Mouse (Mus musculus): ENCODE measurements around the gene Tanc1. TPM values are rescaled to one million over a fixed set of nuclear protein-coding genes. Genes with fewer than 3 reads are reported as not detected.

Tanc1 gene
- polyA plus RNA-seq, 1 experiment from 2014 or later, result 29.8 TPM

DNA sequence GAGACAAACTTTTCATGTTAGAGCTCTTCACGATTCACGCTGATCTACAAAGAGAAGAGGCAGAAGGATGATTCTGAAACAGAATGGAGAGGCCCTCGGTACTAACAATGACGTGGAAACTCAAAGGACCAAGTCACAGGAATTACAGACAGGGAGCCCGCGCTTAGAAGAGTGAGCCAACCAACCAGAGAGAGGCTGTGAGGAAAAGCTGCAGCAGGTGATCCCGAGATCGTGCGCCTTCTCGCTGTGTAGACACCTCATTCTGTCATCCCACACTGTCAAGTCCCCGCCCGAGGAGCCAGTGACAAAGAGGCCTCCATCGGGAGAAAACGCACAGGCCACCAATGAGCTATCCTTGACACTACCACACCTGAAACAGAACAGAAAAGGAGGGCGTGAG is 264.6 kb downstream of the Tanc1 start:
- no peak overlapping the region for H3K4me3 ChIP-seq (replicated peaks; ENCODE audit: low read depth, low read length)
- ATAC-seq (replicated peaks; ENCODE audit: low FRiP score, low read depth) (no peak), DNase-seq (ENCODE audit: low spot score) (no peak)
- 94% methylated on average over 15 of the region's 15 CpGs for WGBS
- peaks cover 14% of the 10 kb centered on the region; the same call in 1 of the 2 replicates for H3K36me3 ChIP-seq (ENCODE audit: insufficient read depth, low read length)
- H3K9me3 ChIP-seq (replicated peaks; ENCODE audit: low read length), result no peaks in the 10 kb centered on the region
- H3K4me1 ChIP-seq (replicated peaks; ENCODE audit: insufficient read depth, low read length), result no peaks in the 10 kb centered on the region; the same call in 1 of the 2 replicates
- H3K27ac ChIP-seq, result no peak overlapping the region
- no peak overlapping the region for H3K4me2 ChIP-seq (ENCODE audit: low read length)
- TF ChIP-seq CTCF (IDR thresholded peaks at IDR 0.05; ENCODE audit: low read depth), result no peak
- H3K27me3 ChIP-seq (ENCODE audit: insufficient read depth, low read length), result no peaks in the 10 kb centered on the region
- H3K9ac ChIP-seq (ENCODE audit: low read depth, low read length), result no peak overlapping the region

DNA sequence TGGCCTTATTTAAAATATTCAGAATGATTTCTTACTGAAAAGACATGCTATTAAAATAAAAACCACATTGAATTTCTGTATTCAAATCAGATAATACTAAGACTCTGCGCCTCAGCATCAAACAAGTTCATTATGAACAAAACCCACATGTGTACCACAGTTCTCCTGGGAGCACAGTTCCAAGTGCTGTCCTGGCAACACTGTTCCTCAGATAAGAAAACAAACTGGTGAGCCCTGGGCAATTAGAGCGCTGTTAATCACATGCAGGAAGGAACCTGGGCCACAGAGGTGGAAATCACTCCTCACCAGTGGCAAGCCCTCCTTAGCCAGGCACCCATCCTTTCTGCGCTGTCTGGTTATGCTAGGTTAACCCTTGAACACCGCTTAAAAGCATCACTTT is 265.5 kb downstream of the Tanc1 start:
- Histone ChIP-seq H3K4me1 (replicated peaks; ENCODE audit: insufficient read depth, low read length) (no peaks in the 10 kb centered on the region; the same call in 1 of the 2 replicates), H3K4me3 (replicated peaks; ENCODE audit: low read depth, low read length) (no peak overlapping the region), H3K9me3 (replicated peaks; ENCODE audit: low read length) (no peaks in the 10 kb centered on the region), H3K27me3 (ENCODE audit: insufficient read depth, low read length) (no peaks in the 10 kb centered on the region), H3K27ac (no peak overlapping the region), H3K4me2 (ENCODE audit: low read length) (no peak overlapping the region), H3K9ac (ENCODE audit: low read depth, low read length) (no peak overlapping the region), H3K36me3 (ENCODE audit: insufficient read depth, low read length) (peaks cover 10% of the 10 kb centered on the region; the same call in 1 of the 2 replicates)
- ATAC-seq (replicated peaks; ENCODE audit: low FRiP score, low read depth) (no peak), DNase-seq (ENCODE audit: low spot score) (no peak)
- 82% methylated on average over 4 of the region's 4 CpGs for WGBS
- no peak for TF ChIP-seq CTCF (IDR thresholded peaks at IDR 0.05; ENCODE audit: low read depth)

DNA sequence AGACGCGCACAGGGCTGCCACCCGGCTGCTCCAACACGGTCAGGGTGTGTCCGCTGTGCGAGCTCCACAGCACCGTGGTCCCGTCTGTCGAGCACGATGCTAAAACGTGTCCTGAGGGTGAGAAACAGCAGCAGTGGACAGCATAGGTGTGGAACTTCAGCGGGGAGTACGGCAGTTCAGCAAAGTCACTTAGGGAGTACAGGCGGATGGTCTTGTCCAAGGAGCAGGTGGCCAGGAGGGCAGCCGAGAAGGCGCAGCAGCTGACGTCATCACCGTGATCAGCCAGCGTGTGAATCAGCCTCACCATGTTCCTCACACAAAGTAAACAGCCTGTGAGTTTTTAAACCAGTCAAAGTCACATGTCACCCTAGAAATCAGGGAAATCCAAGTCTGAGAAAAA is 266.4 kb downstream of the Tanc1 start:
- no peak overlapping the region for H3K27ac ChIP-seq
- no peak overlapping the region for H3K4me3 ChIP-seq (replicated peaks; ENCODE audit: low read depth, low read length)
- H3K9ac ChIP-seq (ENCODE audit: low read depth, low read length), result no peak overlapping the region
- no peaks in the 10 kb centered on the region; the same call in 1 of the 2 replicates for H3K4me1 ChIP-seq (replicated peaks; ENCODE audit: insufficient read depth, low read length)
- 0 out of 2 replicates have a peak, but pooled peaks cover 2% of the 10 kb centered on the region for H3K36me3 ChIP-seq (ENCODE audit: insufficient read depth, low read length)
- no peaks in the 10 kb centered on the region for H3K27me3 ChIP-seq (ENCODE audit: insufficient read depth, low read length)
- no peaks in the 10 kb centered on the region for H3K9me3 ChIP-seq (replicated peaks; ENCODE audit: low read length)
- H3K4me2 ChIP-seq (ENCODE audit: low read length), result peak overlapping the region; percentile 8; the same call in 1 of the 2 replicates
- no peak for ATAC-seq (replicated peaks; ENCODE audit: low FRiP score, low read depth)
- 67% methylated on average over 19 of the region's 19 CpGs for WGBS
- TF ChIP-seq CTCF (IDR thresholded peaks at IDR 0.05; ENCODE audit: low read depth), result no peak
- no peak for DNase-seq (ENCODE audit: low spot score)

DNA sequence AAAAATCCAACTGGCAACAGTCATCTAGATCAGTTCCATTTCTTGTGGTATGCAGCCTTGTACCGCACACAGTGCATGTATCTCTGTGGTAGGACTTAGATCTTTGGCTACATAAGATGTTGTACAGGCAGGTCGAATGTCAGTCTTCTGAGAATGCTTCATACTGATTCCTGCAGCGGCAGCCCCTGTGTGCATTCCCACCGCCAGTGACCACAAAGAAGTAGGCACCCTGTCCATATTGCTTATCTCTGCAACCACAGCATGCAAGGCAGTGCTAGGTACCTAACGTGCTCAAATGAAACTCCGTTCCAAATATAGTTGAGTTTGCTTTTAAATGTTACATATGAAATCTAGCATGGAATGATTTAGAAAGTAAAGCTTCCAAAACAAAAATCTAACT is 269.6 kb downstream of the Tanc1 start:
- TF ChIP-seq CTCF (IDR thresholded peaks at IDR 0.05; ENCODE audit: low read depth), result no peak
- no peaks in the 10 kb centered on the region for H3K9me3 ChIP-seq (replicated peaks; ENCODE audit: low read length)
- no peaks in the 10 kb centered on the region for H3K36me3 ChIP-seq (ENCODE audit: insufficient read depth, low read length)
- H3K27me3 ChIP-seq (ENCODE audit: insufficient read depth, low read length), result no peaks in the 10 kb centered on the region
- peak overlapping the region; percentile 65 for H3K4me2 ChIP-seq (ENCODE audit: low read length)
- H3K4me1 ChIP-seq (replicated peaks; ENCODE audit: insufficient read depth, low read length), result no peaks in the 10 kb centered on the region; the same call in 1 of the 2 replicates
- ATAC-seq (replicated peaks; ENCODE audit: low FRiP score, low read depth), result no peak
- WGBS, result 67% methylated on average over 6 of the region's 6 CpGs
- peak; percentile 17 for DNase-seq (ENCODE audit: low spot score)
- peak overlapping the region; percentile 74 for H3K4me3 ChIP-seq (replicated peaks; ENCODE audit: low read depth, low read length)
- no peak overlapping the region for H3K9ac ChIP-seq (ENCODE audit: low read depth, low read length)
- H3K27ac ChIP-seq, result no peak overlapping the region

DNA sequence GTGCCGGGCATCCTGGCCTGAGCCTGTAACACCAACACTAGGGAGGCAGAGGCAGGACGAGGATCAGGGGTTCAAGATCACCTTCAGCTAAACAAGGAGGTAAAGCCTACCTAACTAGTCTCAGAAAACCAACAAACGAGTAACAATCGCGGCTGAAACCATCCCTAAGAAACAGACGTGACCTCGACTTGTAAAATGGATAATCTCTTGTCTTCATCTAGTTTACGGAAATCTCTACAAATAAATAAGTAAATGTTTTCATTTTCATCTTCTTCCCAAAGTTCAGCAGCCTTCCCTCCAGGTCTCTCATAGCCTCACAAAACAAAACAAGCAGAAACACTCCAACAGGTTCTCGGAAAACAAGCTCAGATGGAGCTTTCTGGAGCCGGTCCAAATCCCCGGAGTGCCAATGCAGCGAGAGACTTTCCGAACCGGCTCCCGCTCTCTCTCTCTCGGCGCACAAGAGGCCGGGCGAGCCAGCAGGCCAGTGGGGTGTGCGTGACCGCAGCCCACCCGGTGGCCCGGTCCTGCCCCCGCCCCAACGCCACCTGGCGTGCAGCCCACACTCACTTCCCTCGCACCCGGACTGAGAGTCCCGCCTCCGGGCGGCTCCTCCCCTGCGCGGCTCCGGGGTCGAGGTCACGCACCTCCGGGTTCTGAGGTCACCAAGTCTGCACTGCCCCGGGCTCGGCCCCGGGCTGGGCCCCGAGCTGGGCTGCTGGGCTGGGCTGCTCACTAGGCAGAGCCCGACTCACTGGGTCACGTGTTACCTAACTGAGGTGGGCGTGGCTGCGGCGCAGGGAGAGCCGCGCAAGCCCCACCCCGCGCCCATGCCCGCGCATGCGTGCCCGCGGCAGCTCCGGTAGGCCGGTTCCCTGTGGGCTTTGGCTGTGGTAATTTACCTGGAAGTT is 270.2 kb downstream of the Tanc1 start, which contains the start of gene Wdsub1:
Gene Wdsub1 (minus strand): TSS at position 761 of the 911 bp plus-strand sequence.
- no peaks in the 10 kb centered on the region for H3K9me3 ChIP-seq (replicated peaks; ENCODE audit: low read length)
- H3K9ac ChIP-seq (ENCODE audit: low read depth, low read length), result peak within 1 kb of the TSS; percentile 81
- peak within 1 kb of the TSS; percentile 79 for H3K27ac ChIP-seq
- H3K36me3 ChIP-seq (ENCODE audit: insufficient read depth, low read length), result no peaks in the 10 kb centered on the region
- DNase-seq (ENCODE audit: low spot score) (peak; percentile 96), ATAC-seq (replicated peaks; ENCODE audit: low FRiP score, low read depth) (peak; percentile 98)
- H3K27me3 ChIP-seq (ENCODE audit: insufficient read depth, low read length), result no peaks in the 10 kb centered on the region
- no peaks in the 10 kb centered on the region; the same call in 1 of the 2 replicates for H3K4me1 ChIP-seq (replicated peaks; ENCODE audit: insufficient read depth, low read length)
- WGBS, result 4% methylated on average over 56 of the region's 57 CpGs
- H3K4me2 ChIP-seq (ENCODE audit: low read length), result peak within 1 kb of the TSS; percentile 65
- H3K4me3 ChIP-seq (replicated peaks; ENCODE audit: low read depth, low read length), result peak within 1 kb of the TSS; percentile 74
- TF ChIP-seq CTCF (IDR thresholded peaks at IDR 0.05; ENCODE audit: low read depth), result peak; percentile 44

DNA sequence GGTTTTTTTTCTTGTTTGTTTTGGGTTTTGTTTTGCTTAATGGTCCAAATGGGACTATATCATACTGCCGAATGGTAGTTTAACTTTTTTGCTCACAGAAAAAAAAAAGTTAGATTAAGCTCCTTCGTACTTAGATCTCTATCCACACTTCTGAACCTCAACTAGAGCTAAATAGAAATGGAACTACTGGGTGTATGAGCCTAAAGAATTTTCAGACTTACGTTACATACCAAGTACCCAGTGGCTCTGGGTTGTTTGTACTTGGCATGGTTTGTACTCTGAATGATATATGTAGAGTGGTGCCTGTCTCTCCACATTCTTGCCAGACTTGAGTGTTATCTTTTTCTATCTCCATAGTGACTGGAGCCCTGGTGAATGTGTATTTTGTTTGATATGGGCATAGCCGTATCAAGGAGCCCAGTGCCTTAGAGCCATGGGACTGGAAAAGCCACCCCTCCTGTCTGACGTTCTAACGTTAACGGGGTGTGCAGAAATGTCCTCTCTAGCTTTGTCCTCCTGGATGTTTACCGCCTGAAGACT is 271.0 kb downstream of the Tanc1 start:
- DNase-seq (ENCODE audit: low spot score) (no peak), ATAC-seq (replicated peaks; ENCODE audit: low FRiP score, low read depth) (no peak; the same call in 1 of the 2 replicates)
- Histone ChIP-seq H3K4me3 (replicated peaks; ENCODE audit: low read depth, low read length) (peak overlapping the region; percentile 74), H3K4me2 (ENCODE audit: low read length) (peak overlapping the region; percentile 65), H3K36me3 (ENCODE audit: insufficient read depth, low read length) (no peaks in the 10 kb centered on the region), H3K27ac (no peak overlapping the region), H3K9me3 (replicated peaks; ENCODE audit: low read length) (no peaks in the 10 kb centered on the region), H3K9ac (ENCODE audit: low read depth, low read length) (peak overlapping the region; percentile 81; the same call in 1 of the 2 replicates), H3K4me1 (replicated peaks; ENCODE audit: insufficient read depth, low read length) (no peaks in the 10 kb centered on the region; the same call in 1 of the 2 replicates), H3K27me3 (ENCODE audit: insufficient read depth, low read length) (no peaks in the 10 kb centered on the region)
- no peak for TF ChIP-seq CTCF (IDR thresholded peaks at IDR 0.05; ENCODE audit: low read depth)
- 67% methylated on average over 8 of the region's 8 CpGs for WGBS

Measured in kidney, postnatal 0 days (tissue).